Mouse (Mus musculus) kidney, postnatal 0 days (tissue): ENCODE measurements around the gene Tmbim1. TPM values are rescaled to one million over a fixed set of nuclear protein-coding genes. Genes with fewer than 3 reads are reported as not detected.

Source experiments
- ATAC-seq: fragments of 200-750 bp; cut with Nextera tagmentation; replicated peaks from 2 replicates; pipeline ENCODE4 v1.8.0; 2017; ENCODE audit warnings: low read depth, moderate number of reproducible peaks, moderate TSS enrichment, moderate library complexity; ENCODE audit not compliant: low FRiP score
- DNase-seq: peaks from one replicate; pipeline ENCODE4 v3.0.0-alpha.2; 2016; ENCODE audit warnings: low spot score
- H3K27ac ChIP-seq: fragments of 300-500 bp; sonication (generic); 2 replicates; pipeline ENCODE4 v1.5.1; 2014; ENCODE audit warnings: mild to moderate bottlenecking
- H3K27me3 ChIP-seq: fragments of 300-500 bp; sonication (generic); 2 replicates; pipeline ENCODE4 v1.6.1; 2014; ENCODE audit warnings: low read length, mixed read lengths; ENCODE audit not compliant: insufficient read depth
- H3K36me3 ChIP-seq: fragments of 300-500 bp; sonication (generic); 2 replicates; pipeline ENCODE4 v1.6.1; 2014; ENCODE audit warnings: low read length, mixed read lengths; ENCODE audit not compliant: insufficient read depth
- H3K4me1 ChIP-seq: fragments of 300-500 bp; sonication (generic); replicated peaks from 2 replicates; pipeline ENCODE4 v1.6.1; 2014; ENCODE audit warnings: antibody characterized with exemption, low read length, mixed read lengths; ENCODE audit not compliant: insufficient read depth
- H3K4me2 ChIP-seq: fragments of 300-500 bp; sonication (generic); 2 replicates; pipeline ENCODE4 v1.6.1; 2014; ENCODE audit warnings: mild to moderate bottlenecking, low read length, moderate library complexity, mixed read lengths
- H3K4me3 ChIP-seq: fragments of 300-500 bp; sonication (generic); replicated peaks from 2 replicates; pipeline ENCODE4 v1.5.1; 2014; ENCODE audit warnings: low read depth, low read length
- H3K9ac ChIP-seq: fragments of 300-500 bp; sonication (generic); 2 replicates; pipeline ENCODE4 v1.6.1; 2014; ENCODE audit warnings: low read depth, low read length
- H3K9me3 ChIP-seq: fragments of 300-500 bp; sonication (generic); replicated peaks from 2 replicates; pipeline ENCODE4 v1.6.1; 2016; ENCODE audit warnings: low read length, inconsistent platforms, mixed read lengths
- CTCF ChIP-seq: IDR thresholded peaks from 2 replicates; pipeline ENCODE4 v1.5.1; 2016; ENCODE audit warnings: antibody characterized with exemption, low read depth, mild to moderate bottlenecking, moderate library complexity
- WGBS: fragments of 180-500 bp; shearing (Covaris S2); extraction: QIAGEN DNeasy Blood & Tissue Kit; methylation state at CpG from one replicate; pipeline ENCODE4 v1.1.7; 2014; 5-methylcytosine and 5-hydroxymethylcytosine counted together
- polyA plus RNA-seq: library from polyadenylated mRNA; unstranded; fragments of >200 nt; fragmentation: Nextera tagmentation; extraction: Ambion mirVana; gene quantifications from 2 replicates; pipeline ENCODE4 v1.2.1, GENCODE M21; 2015

Gene Tmbim1
- polyA plus RNA-seq, 1 experiment from 2014 or later: 27.8 TPM

DNA sequence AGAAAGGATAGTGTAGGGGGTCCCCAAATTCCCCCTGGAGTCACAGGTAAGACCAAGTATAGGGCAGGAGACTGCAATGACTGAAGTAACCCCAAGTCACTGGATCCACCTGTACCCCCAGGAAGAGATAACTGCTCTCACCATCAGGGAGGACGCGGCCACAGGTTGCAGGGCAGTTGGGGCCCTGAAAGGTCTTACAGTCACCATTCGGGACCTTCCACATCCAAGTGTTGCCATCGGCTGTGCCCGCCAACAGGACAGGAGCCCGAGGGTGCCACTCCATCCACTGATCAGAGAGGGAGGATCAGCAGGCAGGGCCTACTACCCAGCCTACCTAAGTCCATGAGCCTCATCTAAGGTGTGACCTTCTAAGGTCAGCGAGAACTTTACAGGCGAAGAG lies 23.5 kb downstream of the Tmbim1 start:
- 96% methylated on average over 8 of the region's 8 CpGs for WGBS
- H3K36me3 ChIP-seq: peaks cover 32% of the 10 kb centered on the region

GRCm38 (mm10) chr1:74281372-74281771 lies 24.1 kb downstream of the Tmbim1 start:
- Histone ChIP-seq H3K27ac (no peak overlapping the region), H3K9ac (no peak overlapping the region), H3K27me3 (no peaks in the 10 kb centered on the region), H3K36me3 (peaks cover 32% of the 10 kb centered on the region), H3K9me3 (no peaks in the 10 kb centered on the region), H3K4me1 (peaks cover 20% of the 10 kb centered on the region), H3K4me3 (no peak overlapping the region), H3K4me2 (no peak overlapping the region)
- WGBS: 89% methylated on average over 2 of the region's 2 CpGs
- DNase-seq (no peak), ATAC-seq (no peak)
- TF ChIP-seq CTCF: no peak

More for the DNA sequence above, 23.5 kb downstream of the Tmbim1 start:
- ATAC-seq (no peak), DNase-seq (no peak)
- H3K4me2 ChIP-seq: no peak overlapping the region
- H3K9me3 ChIP-seq: no peaks in the 10 kb centered on the region
- H3K27me3 ChIP-seq: no peaks in the 10 kb centered on the region
- no peak overlapping the region for H3K9ac ChIP-seq
- TF ChIP-seq CTCF: no peak
- H3K27ac ChIP-seq: no peak overlapping the region
- peaks cover 20% of the 10 kb centered on the region for H3K4me1 ChIP-seq
- no peak overlapping the region for H3K4me3 ChIP-seq

DNA sequence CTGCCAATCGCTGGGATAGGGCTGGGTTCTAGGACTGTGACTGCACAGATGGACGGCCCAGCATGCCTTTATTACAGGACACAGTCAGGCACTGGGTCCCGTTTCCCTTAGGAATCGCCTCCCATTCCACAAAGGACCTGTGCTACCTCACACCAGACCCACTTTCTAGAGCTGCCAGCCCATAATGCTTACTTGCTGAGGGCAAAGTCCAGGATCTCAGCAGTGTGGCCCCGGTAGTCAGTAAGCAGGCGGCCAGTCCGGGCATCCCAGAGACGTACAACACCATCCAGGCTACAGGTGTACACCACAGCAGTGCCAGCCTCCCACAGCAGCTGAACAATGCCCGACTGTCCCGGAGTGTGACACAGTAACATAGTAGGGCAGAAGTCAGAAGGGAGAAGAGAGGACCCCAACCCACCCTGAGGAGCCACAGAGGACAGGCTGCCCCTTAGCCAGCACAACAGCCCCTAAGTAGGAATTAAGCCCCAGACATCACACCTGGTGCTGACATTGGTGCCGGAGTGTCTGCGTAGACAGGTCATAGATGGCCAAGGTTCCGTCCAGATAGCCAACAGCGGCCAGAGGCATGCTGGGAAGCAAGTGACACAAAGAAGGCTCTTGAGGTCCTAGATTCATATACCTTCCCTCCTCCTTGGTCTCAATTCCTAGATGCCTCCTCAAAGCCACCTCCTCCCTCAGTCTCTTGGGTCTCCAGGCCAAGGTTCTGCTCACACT lies 24.7 kb downstream of the Tmbim1 start:
- TF ChIP-seq CTCF: no peak
- WGBS: 91% methylated on average over 14 of the region's 14 CpGs
- ATAC-seq (no peak), DNase-seq (no peak)
- Histone ChIP-seq H3K27me3 (no peaks in the 10 kb centered on the region), H3K9ac (no peak overlapping the region), H3K4me2 (no peak overlapping the region), H3K4me1 (peaks cover 13% of the 10 kb centered on the region), H3K27ac (no peak overlapping the region), H3K36me3 (peaks cover 32% of the 10 kb centered on the region), H3K9me3 (no peaks in the 10 kb centered on the region), H3K4me3 (no peak overlapping the region)

- Histone ChIP-seq H3K36me3 (peaks cover 32% of the 10 kb centered on the region), H3K27me3 (no peaks in the 10 kb centered on the region), H3K4me1 (peaks cover 19% of the 10 kb centered on the region; the same call in 1 of the 2 replicates), H3K27ac (no peak overlapping the region), H3K9me3 (no peaks in the 10 kb centered on the region), H3K4me3 (no peak overlapping the region), H3K9ac (no peak overlapping the region), H3K4me2 (no peak overlapping the region)
- TF ChIP-seq CTCF: no peak
- ATAC-seq: no peak
- WGBS: 86% methylated on average over 11 of the region's 11 CpGs
- DNase-seq: no peak
Measured at GRCm38 (mm10) chr1:74278988-74279387, 26.4 kb downstream of the Tmbim1 start.

- Histone ChIP-seq H3K4me3 (no peak within 1 kb of the TSS), H3K4me2 (no peak within 1 kb of the TSS), H3K9ac (no peak within 1 kb of the TSS), H3K4me1 (peaks cover 21% of the 10 kb centered on the region; the same call in 1 of the 2 replicates), H3K36me3 (peaks cover 32% of the 10 kb centered on the region), H3K9me3 (no peaks in the 10 kb centered on the region), H3K27me3 (no peaks in the 10 kb centered on the region), H3K27ac (no peak within 1 kb of the TSS)
- TF ChIP-seq CTCF: no peak
- 85% methylated on average over 10 of the region's 10 CpGs for WGBS
- no peak for DNase-seq
- ATAC-seq: no peak
Measured at GRCm38 (mm10) chr1:74278538-74278937, 26.9 kb downstream of the Tmbim1 start, which contains the start of gene Gpbar1. Gpbar1 (plus strand) TSS chr1:74278550.

GRCm38 (mm10) chr1:74277883-74278537 lies 27.4 kb downstream of the Tmbim1 start:
- Histone ChIP-seq H3K4me2 (no peak overlapping the region), H3K27ac (no peak overlapping the region), H3K4me3 (no peak overlapping the region), H3K9ac (no peak overlapping the region), H3K9me3 (no peaks in the 10 kb centered on the region), H3K4me1 (peaks cover 21% of the 10 kb centered on the region; the same call in 1 of the 2 replicates), H3K36me3 (peaks cover 32% of the 10 kb centered on the region), H3K27me3 (no peaks in the 10 kb centered on the region)
- ATAC-seq (peak; percentile 50), DNase-seq (no peak)
- WGBS: 30% methylated on average over 8 of the region's 8 CpGs
- no peak for TF ChIP-seq CTCF
